Mouse (Mus musculus): ENCODE results near the gene Ddx41. TPM values are rescaled to one million over a fixed set of nuclear protein-coding genes. Genes with fewer than 3 reads are reported as not detected.

The Ddx41 gene
- total RNA-seq, 2 experiments from 2014 or later: 14.4 to 14.8 TPM

DNA sequence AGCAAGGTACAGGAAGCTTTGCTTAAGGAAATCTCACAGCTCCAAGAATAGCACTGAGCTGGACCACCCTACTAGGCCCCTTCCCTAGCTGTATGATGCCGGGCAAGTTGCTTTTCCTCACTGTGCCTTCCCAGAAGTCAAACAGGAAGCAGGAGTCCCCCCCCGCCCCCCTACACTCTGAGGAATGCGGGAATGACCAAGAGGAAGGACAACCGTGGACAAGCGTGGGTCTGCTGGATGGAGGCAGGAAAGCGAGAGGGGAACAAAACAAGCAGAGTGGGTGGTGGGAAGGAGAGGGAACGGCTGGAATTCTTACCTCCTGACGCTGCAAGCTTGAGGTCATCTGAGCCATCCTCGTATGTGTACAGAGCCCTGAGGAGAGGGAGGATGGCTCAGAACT, 53.4 kb downstream of the Ddx41 start:
- no peak for DNase-seq
- intact Hi-C loops (cut with DNase I): no loop called here

DNA sequence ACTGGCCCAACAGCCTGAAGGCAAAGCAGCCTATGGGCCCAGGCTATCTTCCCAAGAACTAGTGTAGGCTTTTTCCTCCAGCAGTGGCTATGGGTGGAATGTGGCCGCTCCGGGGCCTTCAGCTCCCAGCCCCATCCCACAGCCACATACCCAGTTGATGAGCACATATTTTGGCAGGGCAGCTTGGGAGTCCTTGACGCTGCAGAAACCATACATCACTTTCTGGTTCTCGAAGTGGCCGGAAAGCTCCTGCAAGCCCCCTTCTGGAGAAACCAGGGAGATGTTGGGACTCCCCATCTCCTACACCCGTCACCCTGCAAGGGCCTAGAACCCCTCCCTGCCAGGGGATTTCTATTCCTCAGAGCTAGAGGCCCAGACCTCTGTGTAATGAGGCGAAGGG, 53.9 kb downstream of the Ddx41 start:
- intact Hi-C loops (cut with DNase I): no loop called here
- DNase-seq: peak in 1 of 2 experiments; percentile 52

Small RNA genes within 50 kb of the gene (microRNA-seq; reads per million reads assigned to microRNA genes)
- gene Mir6945: 3.2 to 10.9 reads per million in 2 experiments

Other genes starting within 250 kb of the Ddx41 start
- gene Prelid1, start 216.2 kb downstream of the Ddx41 start, total RNA-seq (2021): 10 to 100 TPM; 73.8 to 90.0 TPM
- 10 to 100 TPM; 31.4 to 34.3 TPM for gene Rab24, start 214.7 kb downstream of the Ddx41 start, total RNA-seq (2021)
- gene Mxd3, start 206.8 kb downstream of the Ddx41 start, total RNA-seq (2021): 1 to 10 TPM; 2.2 to 3.0 TPM
- 10 to 100 TPM; 46.0 to 49.9 TPM for gene Lman2, start 173.9 kb downstream of the Ddx41 start, total RNA-seq (2021)
- 1 to 10 TPM in 1 of 2 experiments, under 1 TPM in 1; 0.65 to 1.6 TPM for gene Rgs14, start 166.9 kb downstream of the Ddx41 start, total RNA-seq (2021)
- gene Slc34a1, start 138.5 kb downstream of the Ddx41 start, total RNA-seq (2021): not detected
- gene Pfn3, start 121.4 kb downstream of the Ddx41 start, total RNA-seq (2021): not detected
- gene F12, start 109.9 kb downstream of the Ddx41 start, total RNA-seq (2021): not detected
- 10 to 100 TPM; 24.3 to 27.2 TPM for gene Grk6, start 91.6 kb downstream of the Ddx41 start, total RNA-seq (2021)
- gene Prr7, start 72.4 kb downstream of the Ddx41 start, total RNA-seq (2021): 1 to 10 TPM in 1 of 2 experiments, under 1 TPM in 1; 0.81 to 1.6 TPM
- gene Dbn1, start 48.5 kb downstream of the Ddx41 start, total RNA-seq (2021): 10 to 100 TPM; 27.0 to 27.3 TPM
- gene Pdlim7, start 23.0 kb downstream of the Ddx41 start, total RNA-seq (2021): 10 to 100 TPM; 52.3 to 56.6 TPM
- 1 to 10 TPM; 1.9 to 2.3 TPM for gene Dok3, start 7.4 kb downstream of the Ddx41 start, total RNA-seq (2021)
- 10 to 100 TPM; 24.8 to 26.9 TPM for gene Fam193b, start 34.5 kb upstream of the Ddx41 start, total RNA-seq (2021)
- gene Tmed9, start 37.1 kb upstream of the Ddx41 start, total RNA-seq (2021): 10 to 100 TPM; 83.3 to 89.3 TPM
- gene B4galt7, start 63.2 kb upstream of the Ddx41 start, total RNA-seq (2021): 10 to 100 TPM; 10.0 to 11.4 TPM
- gene Caml, start 86.3 kb upstream of the Ddx41 start, total RNA-seq (2021): 10 to 100 TPM; 13.9 to 14.1 TPM
- gene Ddx46, start 98.4 kb upstream of the Ddx41 start, total RNA-seq (2021): 10 to 100 TPM; 26.0 TPM
- 10 to 100 TPM; 49.7 to 52.5 TPM for gene B230219D22Rik, start 156.5 kb upstream of the Ddx41 start, total RNA-seq (2021)
- gene Txndc15, start 178.0 kb upstream of the Ddx41 start, total RNA-seq (2021): 10 to 100 TPM; 36.2 to 37.3 TPM
- gene Pcbd2, start 190.7 kb upstream of the Ddx41 start, total RNA-seq (2021): 10 to 100 TPM; 36.3 to 37.4 TPM
- gene Catsper3, start 247.9 kb upstream of the Ddx41 start, total RNA-seq (2021): under 1 TPM in 1 of 2 experiments, not detected in 1; 0.22 TPM

All from heart, postnatal 14 days (tissue).